Mouse (Mus musculus): ENCODE results near the gene Nmur1.

The Nmur1 gene

DNA sequence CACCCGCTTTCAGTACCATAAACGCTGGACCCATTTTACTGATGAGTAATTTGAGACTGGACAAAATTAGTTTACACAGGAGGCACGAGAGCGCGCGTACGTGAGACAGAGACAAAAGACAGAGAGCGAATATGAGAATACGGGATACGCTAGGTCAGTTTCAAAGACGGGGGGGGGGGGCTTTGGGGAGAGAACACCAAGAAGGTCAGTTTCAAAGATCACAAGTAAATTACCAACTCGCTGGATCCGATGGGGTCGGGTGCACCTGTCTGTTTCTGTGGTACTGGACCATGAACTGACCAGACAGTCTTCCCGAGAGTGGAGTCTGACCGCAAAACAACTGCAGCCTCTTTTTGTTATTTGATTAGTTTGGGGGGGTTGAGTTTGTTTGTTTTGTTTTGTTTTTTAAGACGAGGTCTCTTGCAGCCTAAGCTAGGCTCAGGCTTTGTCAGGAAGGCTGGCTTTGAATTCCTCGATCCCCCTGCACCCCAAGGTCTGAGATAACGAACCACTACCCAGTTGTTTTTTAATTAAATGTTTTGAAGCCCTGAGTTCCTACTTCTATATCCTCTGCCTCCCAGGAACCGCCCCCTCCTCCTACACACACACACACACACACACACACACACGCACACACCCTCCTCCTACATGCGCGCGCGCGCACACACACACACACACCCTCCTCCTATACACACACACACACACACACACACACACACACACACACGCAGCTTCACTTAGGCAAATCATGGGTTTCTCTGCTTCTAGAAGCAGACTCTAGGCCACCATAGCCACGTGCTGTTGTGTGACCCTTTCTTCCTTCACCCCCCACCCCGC, 15.1 kb upstream of the Nmur1 start:
- peak; percentile 80 to 86 for DNase-seq

DNA sequence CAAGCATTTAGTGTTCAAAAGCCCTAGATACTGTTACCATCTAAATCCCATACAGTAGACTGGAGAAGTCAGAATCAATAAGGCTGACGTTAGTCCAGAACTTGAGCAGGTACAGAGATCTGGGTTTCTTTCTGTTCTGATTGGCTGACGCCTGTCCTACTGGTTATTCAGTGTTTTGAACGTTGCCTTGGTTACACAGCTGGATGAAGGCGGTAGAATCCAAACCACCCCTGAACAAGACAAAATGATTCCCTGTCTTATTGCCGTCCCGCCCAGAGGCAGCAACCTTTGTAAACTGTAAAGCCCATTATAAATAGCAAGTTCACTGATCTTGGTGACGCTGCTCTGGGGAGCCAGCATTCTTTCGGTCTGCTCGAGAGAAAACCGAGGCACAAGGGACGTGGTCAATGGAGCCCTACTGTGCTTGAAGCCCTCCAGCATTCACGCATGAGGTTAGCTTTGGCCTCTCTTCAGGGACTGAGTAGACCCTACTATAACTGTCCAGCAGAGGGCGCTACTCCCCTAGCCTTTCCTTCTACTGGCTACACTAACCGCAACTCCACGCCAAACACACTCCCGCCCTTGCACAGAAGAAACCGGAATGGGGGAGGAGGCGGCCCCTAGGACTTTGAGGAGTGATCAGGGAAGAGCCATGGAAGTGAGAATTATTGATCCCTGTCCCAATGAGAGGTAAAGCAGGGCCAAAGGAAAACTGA, 14.3 kb upstream of the Nmur1 start:
- DNase-seq: peak; percentile 97

- DNase-seq: peak in 1 of 2 experiments; percentile 28
These were observed 13.6 kb upstream of the Nmur1 start for GRCm38 (mm10) chr1:86439487-86440170.

GRCm38 (mm10) chr1:86438501-86438900, 12.5 kb upstream of the Nmur1 start:
- DNase-seq: peak in 1 of 2 experiments; percentile 38

DNA sequence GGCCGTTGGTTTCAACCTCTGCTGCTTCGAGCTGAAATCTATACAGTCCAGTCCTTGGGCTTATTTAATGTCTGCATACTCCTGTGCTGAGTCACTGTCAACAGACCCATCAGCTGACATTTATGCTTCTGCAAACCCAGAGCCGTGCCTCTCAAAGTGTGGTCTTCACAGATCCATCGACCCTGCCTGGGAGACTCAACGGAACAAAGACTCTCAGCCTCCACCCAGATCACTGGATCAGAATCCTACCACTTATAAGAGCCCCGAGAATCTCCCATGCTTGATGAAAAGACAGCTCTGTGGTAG, 11.9 kb upstream of the Nmur1 start:
- no peak for DNase-seq

DNA sequence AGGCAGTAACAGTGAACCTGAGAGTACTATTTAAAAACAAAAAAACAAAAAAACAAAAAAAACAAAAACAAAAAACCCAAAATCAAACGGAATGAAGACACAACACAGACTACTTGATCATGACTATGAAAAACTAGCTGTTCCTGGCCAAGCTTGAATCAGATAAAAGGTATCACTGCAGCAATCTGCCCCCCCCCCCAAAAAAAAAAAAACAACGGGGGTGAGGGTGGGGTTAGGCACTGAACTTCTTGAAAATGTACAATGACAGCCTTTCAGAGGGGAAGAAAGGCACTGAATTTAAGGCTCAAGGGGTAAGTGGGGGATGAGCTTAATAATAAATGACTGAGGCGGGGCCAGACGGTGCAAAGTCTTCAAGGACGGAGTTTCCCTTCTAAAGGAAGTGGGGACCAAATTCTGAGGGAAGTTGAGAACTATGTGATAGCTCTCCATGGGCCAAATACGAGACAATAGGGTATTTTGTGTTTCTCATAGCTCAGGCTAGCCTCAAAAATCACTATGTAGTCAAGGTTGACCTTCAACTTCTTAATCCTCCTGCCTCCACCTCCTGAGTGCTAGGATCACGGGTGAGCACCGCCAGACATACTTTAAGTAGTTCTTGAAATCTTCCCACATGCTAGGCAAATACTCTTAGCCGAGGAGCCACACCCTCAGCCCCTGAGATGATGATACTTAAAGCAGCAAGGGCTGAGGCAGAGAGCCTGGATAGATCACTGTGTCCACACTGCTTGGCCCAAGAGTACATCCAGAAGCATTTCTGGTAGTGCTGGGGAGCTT, 11.4 kb upstream of the Nmur1 start:
- DNase-seq: no peak

GRCm38 (mm10) chr1:86435302-86435821, 9.3 kb upstream of the Nmur1 start:
- peak; percentile 58 to 75 for DNase-seq

DNA sequence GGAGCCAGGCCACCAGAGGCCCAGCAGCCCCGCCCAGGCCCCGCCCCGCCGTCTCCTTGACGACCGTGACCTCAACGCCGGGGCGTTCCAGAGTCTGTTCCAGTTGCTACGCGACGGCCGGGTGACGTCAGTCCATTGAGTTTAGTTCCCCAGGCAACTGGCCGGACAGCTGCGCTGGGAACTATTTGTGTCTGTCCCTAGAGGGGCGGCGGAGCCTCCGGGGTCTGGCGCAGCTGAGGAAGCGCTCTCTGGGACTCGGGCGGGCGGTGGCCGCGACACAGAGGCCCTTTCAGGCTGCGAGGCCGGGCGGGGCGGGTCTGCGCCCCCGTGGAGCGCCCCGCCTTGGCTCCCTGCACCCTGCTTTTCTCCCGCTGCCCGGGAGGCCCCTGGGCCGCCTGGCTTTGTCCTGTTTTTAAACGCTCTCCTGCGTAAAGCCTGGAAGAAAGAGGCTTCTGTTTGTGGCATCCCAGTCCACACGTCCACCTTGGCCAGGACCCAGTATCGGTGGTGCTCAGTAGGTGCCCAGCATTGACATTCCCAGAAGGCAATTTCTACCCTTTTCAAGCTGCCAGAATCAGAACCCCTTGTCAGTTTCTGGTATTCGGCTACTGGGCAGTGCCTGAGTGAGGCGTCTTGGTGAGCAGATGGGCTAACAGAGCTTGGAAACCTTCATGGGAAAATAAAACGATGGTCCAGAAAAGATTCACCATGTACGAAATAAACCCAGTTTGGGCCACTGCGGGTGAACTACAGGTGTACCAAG, 8.6 kb upstream of the Nmur1 start:
- peak; percentile 100 for DNase-seq

GRCm38 (mm10) chr1:86434001-86434400, 8.0 kb upstream of the Nmur1 start:
- DNase-seq: no peak

- DNase-seq: peak in 1 of 2 experiments; percentile 35
These were observed 7.3 kb upstream of the Nmur1 start for GRCm38 (mm10) chr1:86433359-86433758.

DNA sequence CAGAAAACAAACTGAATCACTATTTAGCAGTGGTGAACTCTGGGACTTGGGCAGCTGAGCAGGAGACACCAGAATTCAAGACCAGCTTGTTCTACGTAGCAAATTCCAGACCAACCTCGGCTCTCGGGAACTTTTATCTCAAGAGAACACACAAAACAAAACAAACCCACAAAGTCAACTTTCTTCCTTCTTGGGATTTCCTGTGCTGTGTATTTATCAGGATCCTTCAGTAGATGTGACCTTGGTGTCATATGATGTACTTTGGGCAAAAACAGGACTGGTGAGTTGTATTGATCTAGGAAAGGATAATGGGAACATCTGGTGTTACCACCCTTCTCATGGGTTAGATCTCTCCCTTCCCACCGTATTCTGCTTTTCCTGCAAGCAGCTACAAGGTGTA, 6.8 kb upstream of the Nmur1 start:
- no peak for DNase-seq

- DNase-seq: peak; percentile 81 to 86
These were observed 4.0 kb upstream of the Nmur1 start for GRCm38 (mm10) chr1:86430056-86430455.

DNA sequence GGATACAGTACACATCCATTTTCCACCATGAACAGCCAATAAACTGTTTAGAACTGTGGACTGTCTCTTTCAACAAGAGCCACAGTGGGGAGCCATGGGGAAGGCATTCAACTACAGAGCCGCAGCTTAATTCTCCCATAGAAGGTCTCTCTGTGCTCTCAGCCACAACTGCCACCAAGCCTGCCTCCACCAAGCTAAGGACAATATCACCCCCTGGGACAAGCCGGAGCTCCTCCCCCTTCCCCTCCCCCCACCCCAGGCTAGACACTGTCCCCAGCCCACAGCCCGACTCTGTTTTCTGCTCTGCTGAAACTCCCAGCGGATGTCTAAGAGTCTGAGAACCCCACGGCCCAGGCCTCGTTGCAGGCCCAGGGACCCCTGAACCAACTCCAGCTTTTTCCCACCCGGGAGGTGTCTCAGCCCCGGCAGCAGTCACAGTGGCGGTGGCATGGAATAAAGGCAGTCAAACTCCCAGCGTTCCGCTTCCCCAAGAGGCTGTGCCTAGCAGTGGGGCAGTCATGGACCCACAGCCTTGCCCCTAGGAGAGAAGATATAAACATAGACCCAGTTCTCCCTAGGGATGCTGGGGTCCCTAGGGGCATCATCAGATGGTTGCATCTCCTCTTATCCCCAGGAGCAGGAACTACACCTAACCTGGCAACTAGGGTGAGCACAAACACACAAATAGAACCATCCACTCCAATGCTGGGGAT, 1.0 kb downstream of the Nmur1 start:
- DNase-seq: peak in 1 of 2 experiments; percentile 16

DNA sequence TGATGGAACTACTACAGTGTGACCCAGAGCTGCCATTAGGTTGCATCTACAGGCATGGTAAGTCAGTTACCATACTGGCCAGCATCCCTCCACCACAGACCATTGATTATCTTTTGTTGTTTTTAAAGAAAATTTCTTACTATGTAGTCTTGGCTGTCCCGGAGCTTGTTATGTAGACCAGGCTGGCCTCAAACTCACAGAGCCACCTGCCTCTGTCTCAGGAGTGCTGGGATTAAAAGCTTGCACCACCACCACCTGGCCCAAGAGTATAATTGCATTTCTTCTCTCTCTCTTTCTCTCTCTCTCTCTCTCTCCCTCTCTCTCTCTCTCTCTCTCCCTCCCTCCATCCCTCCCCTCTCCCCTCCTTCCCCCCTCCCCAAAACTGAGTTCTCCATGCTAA, 1.7 kb downstream of the Nmur1 start:
- no peak for DNase-seq

- DNase-seq: no peak
These were observed 2.1 kb downstream of the Nmur1 start for GRCm38 (mm10) chr1:86423879-86424278.

GRCm38 (mm10) chr1:86421007-86421406, 5.0 kb downstream of the Nmur1 start:
- DNase-seq: peak in 1 of 2 experiments; percentile 35

- peak in 1 of 2 experiments; percentile 44 for DNase-seq
These were observed 9.7 kb downstream of the Nmur1 start for GRCm38 (mm10) chr1:86416321-86416720.

GRCm38 (mm10) chr1:86415612-86416184, 10.3 kb downstream of the Nmur1 start:
- peak; percentile 43 to 51 for DNase-seq

- DNase-seq: no peak
These were observed 10.9 kb downstream of the Nmur1 start for GRCm38 (mm10) chr1:86415144-86415543.

GRCm38 (mm10) chr1:86414715-86415114, 11.3 kb downstream of the Nmur1 start:
- no peak for DNase-seq

DNA sequence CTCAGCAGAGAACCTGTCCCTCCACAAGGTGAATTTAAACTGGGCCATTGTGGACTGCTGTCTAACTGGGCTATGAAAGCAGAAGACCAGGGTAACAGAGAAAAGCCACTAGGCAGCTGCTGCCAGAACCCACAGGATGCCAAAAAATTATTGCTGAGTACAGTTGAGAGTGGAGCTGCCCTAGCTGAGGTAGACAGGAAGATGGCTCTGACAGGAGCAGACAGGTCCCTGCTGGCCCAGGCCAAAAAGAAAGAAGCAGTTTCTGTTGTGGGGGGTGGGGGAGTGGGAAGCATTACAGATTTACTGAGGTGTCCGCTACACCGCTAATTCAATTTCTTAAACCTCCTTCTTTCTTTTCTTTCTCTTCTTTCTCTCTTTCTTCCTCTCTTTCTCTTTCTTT, 16.6 kb downstream of the Nmur1 start:
- no peak for DNase-seq
